Mouse (Mus musculus): ENCODE measurements at regions not wholly inside any gene's neighbourhood (a gene's known extent, or its start where the extent isn't known, plus 50 kb on each side); places are given as distances from the start of the nearest gene placed in this dataset.

- Histone ChIP-seq H3K4me1 (replicated peaks; ENCODE audit: low read depth, low read length) (peaks cover 6% of the 10 kb centered on the region), H3K9me3 (ENCODE audit: low read length) (peaks cover 4% of the 10 kb centered on the region; the same call in 1 of the 2 replicates), H3K36me3 (ENCODE audit: insufficient read depth, low read length) (no peaks in the 10 kb centered on the region), H3K4me3 (replicated peaks; ENCODE audit: low read length) (no peak overlapping the region), H3K27me3 (ENCODE audit: insufficient read depth, low read length) (peaks cover 8% of the 10 kb centered on the region)
- no peak for TF ChIP-seq CTCF (conservative IDR thresholded peaks at IDR 0.05; ENCODE audit: low read length)
- TF ChIP-seq NANOG (IDR thresholded peaks at IDR 0.05; ENCODE audit: borderline replicate concordance, low read length), result no peak
- TF ChIP-seq POU5F1 (IDR thresholded peaks at IDR 0.05; ENCODE audit: borderline replicate concordance, low read length), result no peak
Observed at GRCm38 (mm10) chr9:69705942-69706341, 54.8 kb downstream of the Foxb1 start.

GRCm38 (mm10) chr9:69705071-69705470 is 55.7 kb downstream of the Foxb1 start:
- Histone ChIP-seq H3K27me3 (ENCODE audit: insufficient read depth, low read length) (peaks cover 8% of the 10 kb centered on the region), H3K9me3 (ENCODE audit: low read length) (no peaks in the 10 kb centered on the region; the same call in 1 of the 2 replicates), H3K4me1 (replicated peaks; ENCODE audit: low read depth, low read length) (peaks cover 6% of the 10 kb centered on the region), H3K36me3 (ENCODE audit: insufficient read depth, low read length) (no peaks in the 10 kb centered on the region), H3K4me3 (replicated peaks; ENCODE audit: low read length) (no peak overlapping the region)
- TF ChIP-seq POU5F1 (IDR thresholded peaks at IDR 0.05; ENCODE audit: borderline replicate concordance, low read length) (no peak), CTCF (conservative IDR thresholded peaks at IDR 0.05; ENCODE audit: low read length) (no peak), NANOG (IDR thresholded peaks at IDR 0.05; ENCODE audit: borderline replicate concordance, low read length) (no peak)

GRCm38 (mm10) chr9:69703731-69704130 is 57.0 kb downstream of the Foxb1 start:
- Histone ChIP-seq H3K9me3 (ENCODE audit: low read length) (no peaks in the 10 kb centered on the region), H3K4me1 (replicated peaks; ENCODE audit: low read depth, low read length) (peaks cover 6% of the 10 kb centered on the region), H3K36me3 (ENCODE audit: insufficient read depth, low read length) (no peaks in the 10 kb centered on the region), H3K4me3 (replicated peaks; ENCODE audit: low read length) (no peak overlapping the region), H3K27me3 (ENCODE audit: insufficient read depth, low read length) (peaks cover 8% of the 10 kb centered on the region)
- TF ChIP-seq POU5F1 (IDR thresholded peaks at IDR 0.05; ENCODE audit: borderline replicate concordance, low read length), result no peak
- TF ChIP-seq NANOG (IDR thresholded peaks at IDR 0.05; ENCODE audit: borderline replicate concordance, low read length), result no peak
- TF ChIP-seq CTCF (conservative IDR thresholded peaks at IDR 0.05; ENCODE audit: low read length), result no peak

- Histone ChIP-seq H3K9me3 (ENCODE audit: low read length) (no peaks in the 10 kb centered on the region), H3K4me3 (replicated peaks; ENCODE audit: low read length) (no peak overlapping the region), H3K4me1 (replicated peaks; ENCODE audit: low read depth, low read length) (peaks cover 6% of the 10 kb centered on the region), H3K27me3 (ENCODE audit: insufficient read depth, low read length) (peaks cover 10% of the 10 kb centered on the region), H3K36me3 (ENCODE audit: insufficient read depth, low read length) (no peaks in the 10 kb centered on the region)
- TF ChIP-seq NANOG (IDR thresholded peaks at IDR 0.05; ENCODE audit: borderline replicate concordance, low read length) (no peak), CTCF (conservative IDR thresholded peaks at IDR 0.05; ENCODE audit: low read length) (no peak)
Observed at GRCm38 (mm10) chr9:69702156-69702928, 58.4 kb downstream of the Foxb1 start.

- Histone ChIP-seq H3K4me1 (replicated peaks; ENCODE audit: low read depth, low read length) (peaks cover 6% of the 10 kb centered on the region), H3K9me3 (ENCODE audit: low read length) (no peaks in the 10 kb centered on the region), H3K27me3 (ENCODE audit: insufficient read depth, low read length) (peaks cover 10% of the 10 kb centered on the region), H3K36me3 (ENCODE audit: insufficient read depth, low read length) (no peaks in the 10 kb centered on the region), H3K4me3 (replicated peaks; ENCODE audit: low read length) (no peak overlapping the region)
- TF ChIP-seq CTCF (conservative IDR thresholded peaks at IDR 0.05; ENCODE audit: low read length) (no peak), POU5F1 (IDR thresholded peaks at IDR 0.05; ENCODE audit: borderline replicate concordance, low read length) (no peak), NANOG (IDR thresholded peaks at IDR 0.05; ENCODE audit: borderline replicate concordance, low read length) (no peak)
Observed at GRCm38 (mm10) chr9:69700696-69701095, 60.0 kb downstream of the Foxb1 start.

- Histone ChIP-seq H3K4me3 (replicated peaks; ENCODE audit: low read length) (no peak overlapping the region), H3K27me3 (ENCODE audit: insufficient read depth, low read length) (peaks cover 5% of the 10 kb centered on the region; the same call in 1 of the 2 replicates), H3K4me1 (replicated peaks; ENCODE audit: low read depth, low read length) (no peaks in the 10 kb centered on the region), H3K9me3 (ENCODE audit: low read length) (no peaks in the 10 kb centered on the region), H3K36me3 (ENCODE audit: insufficient read depth, low read length) (no peaks in the 10 kb centered on the region)
- TF ChIP-seq POU5F1 (IDR thresholded peaks at IDR 0.05; ENCODE audit: borderline replicate concordance, low read length), result no peak
- TF ChIP-seq NANOG (IDR thresholded peaks at IDR 0.05; ENCODE audit: borderline replicate concordance, low read length), result no peak
- no peak for TF ChIP-seq CTCF (conservative IDR thresholded peaks at IDR 0.05; ENCODE audit: low read length)
Observed at GRCm38 (mm10) chr9:69691756-69692155, 69.0 kb downstream of the Foxb1 start.

- H3K4me3 ChIP-seq (replicated peaks; ENCODE audit: low read length), result no peak overlapping the region
- no peaks in the 10 kb centered on the region for H3K4me1 ChIP-seq (replicated peaks; ENCODE audit: low read depth, low read length)
- no peaks in the 10 kb centered on the region for H3K36me3 ChIP-seq (ENCODE audit: insufficient read depth, low read length)
- H3K27me3 ChIP-seq (ENCODE audit: insufficient read depth, low read length), result peaks cover 8% of the 10 kb centered on the region; the same call in 1 of the 2 replicates
- no peaks in the 10 kb centered on the region for H3K9me3 ChIP-seq (ENCODE audit: low read length)
- TF ChIP-seq POU5F1 (IDR thresholded peaks at IDR 0.05; ENCODE audit: borderline replicate concordance, low read length) (no peak), NANOG (IDR thresholded peaks at IDR 0.05; ENCODE audit: borderline replicate concordance, low read length) (no peak), CTCF (conservative IDR thresholded peaks at IDR 0.05; ENCODE audit: low read length) (no peak)
Observed at GRCm38 (mm10) chr9:69687349-69688123, 73.2 kb downstream of the Foxb1 start.

- H3K27me3 ChIP-seq (ENCODE audit: insufficient read depth, low read length), result peaks cover 9% of the 10 kb centered on the region; the same call in 1 of the 2 replicates
- no peaks in the 10 kb centered on the region for H3K4me1 ChIP-seq (replicated peaks; ENCODE audit: low read depth, low read length)
- H3K4me3 ChIP-seq (replicated peaks; ENCODE audit: low read length), result no peak overlapping the region
- H3K9me3 ChIP-seq (ENCODE audit: low read length), result no peaks in the 10 kb centered on the region
- TF ChIP-seq POU5F1 (IDR thresholded peaks at IDR 0.05; ENCODE audit: borderline replicate concordance, low read length) (no peak), NANOG (IDR thresholded peaks at IDR 0.05; ENCODE audit: borderline replicate concordance, low read length) (no peak), CTCF (conservative IDR thresholded peaks at IDR 0.05; ENCODE audit: low read length) (no peak)
- no peaks in the 10 kb centered on the region for H3K36me3 ChIP-seq (ENCODE audit: insufficient read depth, low read length)
Observed at GRCm38 (mm10) chr9:69686766-69687165, 74.0 kb downstream of the Foxb1 start.
